Mouse (Mus musculus) hindbrain, embryonic 13.5 days (tissue): ENCODE data around the gene Gtf3c6. TPM values are rescaled to one million over a fixed set of nuclear protein-coding genes. Genes with fewer than 3 reads are reported as not detected.

Source experiments
- ATAC-seq: fragments of 200-750 bp; cut with Nextera tagmentation; 2 replicates; pipeline ENCODE4 v1.8.0; 2017; ENCODE audit warnings: moderate TSS enrichment; ENCODE audit not compliant: low FRiP score
- H3K27ac ChIP-seq: fragments of 300-500 bp; sonication (generic); 2 replicates; pipeline ENCODE4 v1.5.1; 2015; ENCODE audit warnings: inconsistent platforms, mild to moderate bottlenecking, moderate library complexity
- H3K27me3 ChIP-seq: fragments of 300-500 bp; sonication (generic); 2 replicates; pipeline ENCODE4 v1.6.1; 2015; ENCODE audit warnings: mild to moderate bottlenecking, inconsistent platforms
- H3K36me3 ChIP-seq: fragments of 300-500 bp; sonication (generic); 2 replicates; pipeline ENCODE4 v1.6.1; 2015; ENCODE audit warnings: mild to moderate bottlenecking, inconsistent platforms
- H3K4me1 ChIP-seq: fragments of 300-500 bp; sonication (generic); replicated peaks from 2 replicates; pipeline ENCODE4 v1.6.1; 2015; ENCODE audit warnings: inconsistent platforms
- H3K4me2 ChIP-seq: fragments of 300-500 bp; sonication (generic); 2 replicates; pipeline ENCODE4 v1.6.1; 2015; ENCODE audit warnings: inconsistent platforms, mild to moderate bottlenecking, moderate library complexity
- H3K4me3 ChIP-seq: fragments of 300-500 bp; sonication (generic); 2 replicates; pipeline ENCODE4 v1.5.1; 2015; ENCODE audit warnings: mild to moderate bottlenecking, inconsistent platforms
- H3K9ac ChIP-seq: fragments of 300-500 bp; sonication (generic); 2 replicates; pipeline ENCODE4 v1.6.1; 2015; ENCODE audit warnings: mild to moderate bottlenecking, inconsistent platforms
- H3K9me3 ChIP-seq: fragments of 300-500 bp; sonication (generic); 2 replicates; pipeline ENCODE4 v1.6.1; 2016; ENCODE audit warnings: inconsistent platforms
- WGBS: fragments of 180-500 bp; shearing (Covaris S2); methylation state at CpG from one replicate; pipeline ENCODE4 v1.1.7; 2015; 5-methylcytosine and 5-hydroxymethylcytosine counted together
- polyA plus RNA-seq: library from polyadenylated mRNA; unstranded; fragments of >200 nt; fragmentation: Nextera tagmentation; extraction: Ambion mirVana; gene quantifications from 2 replicates; pipeline ENCODE4 v1.2.1, GENCODE M21; 2015

Gtf3c6 gene
- polyA plus RNA-seq, 1 experiment from 2014 or later, result 105 TPM

GRCm38 (mm10) chr10:40250969-40251368 lies 6.9 kb downstream of the Gtf3c6 start:
- Histone ChIP-seq H3K36me3 (peaks cover 68% of the 10 kb centered on the region), H3K9me3 (no peaks in the 10 kb centered on the region), H3K27me3 (no peaks in the 10 kb centered on the region), H3K9ac (no peak overlapping the region), H3K27ac (no peak overlapping the region), H3K4me3 (no peak overlapping the region), H3K4me1 (peaks cover 9% of the 10 kb centered on the region), H3K4me2 (no peak overlapping the region)
- WGBS, result 94% methylated on average over 6 of the region's 6 CpGs
- no peak for ATAC-seq

GRCm38 (mm10) chr10:40249625-40250024 lies 8.3 kb downstream of the Gtf3c6 start:
- Histone ChIP-seq H3K4me3 (no peak overlapping the region), H3K9ac (no peak overlapping the region), H3K36me3 (peaks cover 64% of the 10 kb centered on the region), H3K9me3 (no peaks in the 10 kb centered on the region), H3K4me2 (no peak overlapping the region), H3K27me3 (no peaks in the 10 kb centered on the region), H3K4me1 (peaks cover 16% of the 10 kb centered on the region), H3K27ac (no peak overlapping the region)
- ATAC-seq, result no peak
- WGBS, result 92% methylated on average over 9 of the region's 9 CpGs

- peak overlapping the region; percentile 70 for H3K4me2 ChIP-seq
- 35% methylated on average over 11 of the region's 11 CpGs for WGBS
- peak overlapping the region; percentile 78 for H3K9ac ChIP-seq
- peak; percentile 73 for ATAC-seq
- H3K4me3 ChIP-seq, result peak overlapping the region; percentile 78
- H3K4me1 ChIP-seq, result peaks cover 16% of the 10 kb centered on the region
- no peaks in the 10 kb centered on the region for H3K9me3 ChIP-seq
- peaks cover 62% of the 10 kb centered on the region for H3K36me3 ChIP-seq
- H3K27ac ChIP-seq, result peak overlapping the region; percentile 88
- no peaks in the 10 kb centered on the region for H3K27me3 ChIP-seq
Observed at GRCm38 (mm10) chr10:40247166-40247716, 10.7 kb downstream of the Gtf3c6 start.

- Histone ChIP-seq H3K9me3 (no peaks in the 10 kb centered on the region), H3K36me3 (peaks cover 62% of the 10 kb centered on the region), H3K9ac (peak within 1 kb of the TSS; percentile 78), H3K4me3 (peak within 1 kb of the TSS; percentile 78), H3K4me2 (peak within 1 kb of the TSS; percentile 70), H3K27ac (peak within 1 kb of the TSS; percentile 88), H3K27me3 (no peaks in the 10 kb centered on the region), H3K4me1 (peaks cover 16% of the 10 kb centered on the region)
- WGBS, result under 1% methylated on average over 54 of the region's 54 CpGs
- ATAC-seq, result peak; percentile 96
Observed at GRCm38 (mm10) chr10:40246374-40247165, 11.3 kb downstream of the Gtf3c6 start, which contains the start of gene Rpf2. Gene Rpf2 (minus strand): TSS chr10:40247036.

- WGBS, result 95% methylated on average over 5 of the region's 5 CpGs
Observed at GRCm38 (mm10) chr10:40237826-40238225, 20.1 kb downstream of the Gtf3c6 start.

GRCm38 (mm10) chr10:40233241-40233640 lies 24.7 kb downstream of the Gtf3c6 start:
- peaks cover 77% of the 10 kb centered on the region for H3K36me3 ChIP-seq

More at GRCm38 (mm10) chr10:40237826-40238225, 20.1 kb downstream of the Gtf3c6 start:
- no peak for ATAC-seq
- Histone ChIP-seq H3K4me2 (no peak overlapping the region), H3K4me1 (no peaks in the 10 kb centered on the region), H3K9ac (no peak overlapping the region), H3K4me3 (no peak overlapping the region), H3K36me3 (peaks cover 78% of the 10 kb centered on the region), H3K9me3 (no peaks in the 10 kb centered on the region), H3K27ac (no peak overlapping the region), H3K27me3 (no peaks in the 10 kb centered on the region)

GRCm38 (mm10) chr10:40232442-40232841 lies 25.5 kb downstream of the Gtf3c6 start:
- Histone ChIP-seq H3K9me3 (no peaks in the 10 kb centered on the region), H3K27me3 (no peaks in the 10 kb centered on the region), H3K27ac (no peak overlapping the region), H3K4me1 (no peaks in the 10 kb centered on the region), H3K4me2 (no peak overlapping the region), H3K36me3 (peaks cover 77% of the 10 kb centered on the region), H3K9ac (no peak overlapping the region), H3K4me3 (no peak overlapping the region)
- ATAC-seq, result no peak
- 89% methylated on average over 7 of the region's 7 CpGs for WGBS

More at GRCm38 (mm10) chr10:40233241-40233640, 24.7 kb downstream of the Gtf3c6 start:
- H3K9me3 ChIP-seq, result no peaks in the 10 kb centered on the region
- no peak overlapping the region for H3K4me3 ChIP-seq
- no peaks in the 10 kb centered on the region for H3K27me3 ChIP-seq
- ATAC-seq, result no peak
- no peak overlapping the region for H3K27ac ChIP-seq
- H3K4me1 ChIP-seq, result no peaks in the 10 kb centered on the region
- WGBS, result 89% methylated on average over 3 of the region's 3 CpGs
- no peak overlapping the region for H3K9ac ChIP-seq
- H3K4me2 ChIP-seq, result no peak overlapping the region

- Histone ChIP-seq H3K4me3 (no peak overlapping the region), H3K36me3 (peaks cover 80% of the 10 kb centered on the region), H3K9me3 (no peaks in the 10 kb centered on the region), H3K4me2 (no peak overlapping the region), H3K9ac (no peak overlapping the region), H3K4me1 (no peaks in the 10 kb centered on the region), H3K27ac (no peak overlapping the region), H3K27me3 (no peaks in the 10 kb centered on the region)
- 86% methylated on average over 1 of the region's 1 CpGs for WGBS
- ATAC-seq, result no peak
Observed at GRCm38 (mm10) chr10:40229725-40230124, 28.2 kb downstream of the Gtf3c6 start.

GRCm38 (mm10) chr10:40227660-40228303 lies 30.1 kb downstream of the Gtf3c6 start:
- Histone ChIP-seq H3K27ac (no peak overlapping the region), H3K27me3 (no peaks in the 10 kb centered on the region), H3K9ac (no peak overlapping the region), H3K4me3 (no peak overlapping the region), H3K9me3 (no peaks in the 10 kb centered on the region), H3K4me2 (no peak overlapping the region), H3K36me3 (peaks cover 83% of the 10 kb centered on the region), H3K4me1 (no peaks in the 10 kb centered on the region)
- ATAC-seq, result no peak
- WGBS, result 94% methylated on average over 4 of the region's 4 CpGs

- Histone ChIP-seq H3K4me2 (no peak overlapping the region), H3K9ac (no peak overlapping the region), H3K27me3 (no peaks in the 10 kb centered on the region), H3K36me3 (peaks cover 22% of the 10 kb centered on the region), H3K9me3 (no peaks in the 10 kb centered on the region), H3K4me3 (no peak overlapping the region), H3K4me1 (no peaks in the 10 kb centered on the region), H3K27ac (no peak overlapping the region)
- no peak for ATAC-seq
- WGBS, result 83% methylated on average over 3 of the region's 3 CpGs
Observed at GRCm38 (mm10) chr10:40218874-40219273, 39.0 kb downstream of the Gtf3c6 start.

GRCm38 (mm10) chr10:40212443-40213169 lies 45.3 kb downstream of the Gtf3c6 start:
- 40% methylated on average over 13 of the region's 13 CpGs for WGBS
- Histone ChIP-seq H3K4me3 (no peak overlapping the region), H3K27ac (no peak overlapping the region), H3K4me1 (no peaks in the 10 kb centered on the region), H3K27me3 (no peaks in the 10 kb centered on the region), H3K9me3 (no peaks in the 10 kb centered on the region), H3K4me2 (no peak overlapping the region), H3K9ac (no peak overlapping the region), H3K36me3 (no peaks in the 10 kb centered on the region)
- ATAC-seq, result peak; percentile 77; the same call in 1 of the 2 replicates
